Mouse (Mus musculus): ENCODE results near the gene Hnrnpc. TPM values are rescaled to one million over a fixed set of nuclear protein-coding genes. Genes with fewer than 3 reads are reported as not detected.
"Not testable (repeated sequence)": the region's sequence is repeated elsewhere in the genome, so short reads cannot be mapped to it uniquely, and the experiment has no call there.

The Hnrnpc gene
- total and polyA plus RNA-seq, 3 experiments = 38.0 to 544 (median 507) TPM

- Histone ChIP-seq H3K36me3 (replicated peaks) (peaks cover 55% of the 10 kb centered on the region), H3K27me3 (ENCODE audit: insufficient read depth, low read length) (no peaks in the 10 kb centered on the region), H3K9me3 (replicated peaks) (no peaks in the 10 kb centered on the region), H3K4me1 (ENCODE audit: insufficient read depth, low read depth, low read length) (no peaks in the 10 kb centered on the region), H3K4me3 (ENCODE audit: low read depth, low read length) (no peak overlapping the region)
- TF ChIP-seq TAL1 (conservative IDR thresholded peaks at IDR 0.05; ENCODE audit: low read depth, low read length) = no peak
- TF ChIP-seq GATA1 (IDR thresholded peaks at IDR 0.05; ENCODE audit: borderline replicate concordance, low read length) = no peak
- no peak for TF ChIP-seq GATA2 (IDR thresholded peaks at IDR 0.05; ENCODE audit: borderline replicate concordance, low read depth, low read length)
- TF ChIP-seq POLR2AphosphoS5 (IDR thresholded peaks at IDR 0.05; ENCODE audit: insufficient replicate concordance, low read depth, low read length) = no peak
- TF ChIP-seq CTCF (IDR thresholded peaks at IDR 0.05; ENCODE audit: low read depth, low read length) = no peak
- DNase-seq (ENCODE audit: low spot score) (no peak), ATAC-seq (ENCODE audit: extremely low read depth, insufficient number of reproducible peaks, low FRiP score, poor library complexity, severe bottlenecking) (no peak)
These were observed 32.2 kb downstream of the Hnrnpc start for GRCm38 (mm10) chr14:52071599-52072137.

GRCm38 (mm10) chr14:52066135-52066534, 37.7 kb downstream of the Hnrnpc start:
- Histone ChIP-seq H3K9me3 (replicated peaks) (no peaks in the 10 kb centered on the region), H3K36me3 (replicated peaks) (peaks cover 7% of the 10 kb centered on the region), H3K4me3 (ENCODE audit: low read depth, low read length) (no peak overlapping the region), H3K4me1 (ENCODE audit: insufficient read depth, low read depth, low read length) (no peaks in the 10 kb centered on the region), H3K27me3 (ENCODE audit: insufficient read depth, low read length) (peaks cover 23% of the 10 kb centered on the region)
- no peak for TF ChIP-seq GATA1 (IDR thresholded peaks at IDR 0.05; ENCODE audit: borderline replicate concordance, low read length)
- no peak for TF ChIP-seq TAL1 (conservative IDR thresholded peaks at IDR 0.05; ENCODE audit: low read depth, low read length)
- no peak for TF ChIP-seq CTCF (IDR thresholded peaks at IDR 0.05; ENCODE audit: low read depth, low read length)
- no peak for TF ChIP-seq POLR2AphosphoS5 (IDR thresholded peaks at IDR 0.05; ENCODE audit: insufficient replicate concordance, low read depth, low read length)
- TF ChIP-seq GATA2 (IDR thresholded peaks at IDR 0.05; ENCODE audit: borderline replicate concordance, low read depth, low read length) = no peak
- DNase-seq (ENCODE audit: low spot score) (no peak), ATAC-seq (ENCODE audit: extremely low read depth, insufficient number of reproducible peaks, low FRiP score, poor library complexity, severe bottlenecking) (no peak)

DNA sequence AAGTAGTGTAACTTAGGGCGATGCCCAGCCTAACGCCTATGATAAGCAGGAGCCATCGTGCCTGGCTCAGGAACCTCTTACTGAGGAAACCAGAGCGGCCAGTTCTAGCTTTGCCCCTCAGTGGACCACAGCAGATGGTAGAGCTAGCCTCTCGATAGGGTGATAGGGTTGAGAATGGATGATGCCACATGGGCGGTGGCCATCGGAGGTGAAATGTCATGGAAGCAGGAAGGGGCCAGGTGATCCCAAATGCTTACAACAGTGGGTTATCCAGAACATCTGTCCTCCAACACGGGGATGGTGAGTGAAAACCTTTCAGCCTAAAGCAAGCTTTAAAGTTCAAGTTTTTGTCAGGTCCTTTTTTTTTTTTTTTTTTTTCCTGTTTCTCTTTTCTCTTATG, 42.0 kb downstream of the Hnrnpc start:
- no peaks in the 10 kb centered on the region for H3K36me3 ChIP-seq (replicated peaks)
- no peaks in the 10 kb centered on the region for H3K4me1 ChIP-seq (ENCODE audit: insufficient read depth, low read depth, low read length)
- DNase-seq (ENCODE audit: low spot score) = no peak
- H3K4me3 ChIP-seq (ENCODE audit: low read depth, low read length) = no peak overlapping the region
- ATAC-seq (ENCODE audit: extremely low read depth, insufficient number of reproducible peaks, low FRiP score, poor library complexity, severe bottlenecking) = no peak
- H3K9me3 ChIP-seq (replicated peaks) = no peaks in the 10 kb centered on the region
- peaks cover 26% of the 10 kb centered on the region for H3K27me3 ChIP-seq (ENCODE audit: insufficient read depth, low read length)
- no peak for TF ChIP-seq GATA2 (IDR thresholded peaks at IDR 0.05; ENCODE audit: borderline replicate concordance, low read depth, low read length)
- TF ChIP-seq CTCF (IDR thresholded peaks at IDR 0.05; ENCODE audit: low read depth, low read length) = no peak
- TF ChIP-seq POLR2AphosphoS5 (IDR thresholded peaks at IDR 0.05; ENCODE audit: insufficient replicate concordance, low read depth, low read length) = no peak
- no peak for TF ChIP-seq TAL1 (conservative IDR thresholded peaks at IDR 0.05; ENCODE audit: low read depth, low read length)
- TF ChIP-seq GATA1 (IDR thresholded peaks at IDR 0.05; ENCODE audit: borderline replicate concordance, low read length) = no peak

GRCm38 (mm10) chr14:52060800-52061199, 43.0 kb downstream of the Hnrnpc start:
- DNase-seq (ENCODE audit: low spot score) (no peak), ATAC-seq (ENCODE audit: extremely low read depth, insufficient number of reproducible peaks, low FRiP score, poor library complexity, severe bottlenecking) (no peak)
- no peaks in the 10 kb centered on the region for H3K9me3 ChIP-seq (replicated peaks)
- no peaks in the 10 kb centered on the region for H3K36me3 ChIP-seq (replicated peaks)
- H3K4me1 ChIP-seq (ENCODE audit: insufficient read depth, low read depth, low read length) = no peaks in the 10 kb centered on the region
- TF ChIP-seq GATA2 (IDR thresholded peaks at IDR 0.05; ENCODE audit: borderline replicate concordance, low read depth, low read length) = no peak
- peaks cover 26% of the 10 kb centered on the region for H3K27me3 ChIP-seq (ENCODE audit: insufficient read depth, low read length)
- H3K4me3 ChIP-seq (ENCODE audit: low read depth, low read length) = no peak overlapping the region

GRCm38 (mm10) chr14:52059982-52060381, 43.8 kb downstream of the Hnrnpc start:
- Histone ChIP-seq H3K4me1 (ENCODE audit: insufficient read depth, low read depth, low read length) (no peaks in the 10 kb centered on the region), H3K9me3 (replicated peaks) (no peaks in the 10 kb centered on the region), H3K4me3 (ENCODE audit: low read depth, low read length) (no peak overlapping the region), H3K27me3 (ENCODE audit: insufficient read depth, low read length) (peaks cover 26% of the 10 kb centered on the region), H3K36me3 (replicated peaks) (no peaks in the 10 kb centered on the region)
- DNase-seq (ENCODE audit: low spot score) (no peak), ATAC-seq (ENCODE audit: extremely low read depth, insufficient number of reproducible peaks, low FRiP score, poor library complexity, severe bottlenecking) (no peak)
- TF ChIP-seq CTCF (IDR thresholded peaks at IDR 0.05; ENCODE audit: low read depth, low read length) (no peak), TAL1 (conservative IDR thresholded peaks at IDR 0.05; ENCODE audit: low read depth, low read length) (no peak), POLR2AphosphoS5 (IDR thresholded peaks at IDR 0.05; ENCODE audit: insufficient replicate concordance, low read depth, low read length) (no peak), GATA2 (IDR thresholded peaks at IDR 0.05; ENCODE audit: borderline replicate concordance, low read depth, low read length) (no peak), GATA1 (IDR thresholded peaks at IDR 0.05; ENCODE audit: borderline replicate concordance, low read length) (no peak)

- DNase-seq (ENCODE audit: low spot score); ATAC-seq (ENCODE audit: extremely low read depth, insufficient number of reproducible peaks, low FRiP score, poor library complexity, severe bottlenecking); H3K27me3 ChIP-seq (ENCODE audit: insufficient read depth, low read length): not testable (repeated sequence)
These were observed 51.1 kb downstream of the Hnrnpc start for GRCm38 (mm10) chr14:52052720-52053119.

DNA sequence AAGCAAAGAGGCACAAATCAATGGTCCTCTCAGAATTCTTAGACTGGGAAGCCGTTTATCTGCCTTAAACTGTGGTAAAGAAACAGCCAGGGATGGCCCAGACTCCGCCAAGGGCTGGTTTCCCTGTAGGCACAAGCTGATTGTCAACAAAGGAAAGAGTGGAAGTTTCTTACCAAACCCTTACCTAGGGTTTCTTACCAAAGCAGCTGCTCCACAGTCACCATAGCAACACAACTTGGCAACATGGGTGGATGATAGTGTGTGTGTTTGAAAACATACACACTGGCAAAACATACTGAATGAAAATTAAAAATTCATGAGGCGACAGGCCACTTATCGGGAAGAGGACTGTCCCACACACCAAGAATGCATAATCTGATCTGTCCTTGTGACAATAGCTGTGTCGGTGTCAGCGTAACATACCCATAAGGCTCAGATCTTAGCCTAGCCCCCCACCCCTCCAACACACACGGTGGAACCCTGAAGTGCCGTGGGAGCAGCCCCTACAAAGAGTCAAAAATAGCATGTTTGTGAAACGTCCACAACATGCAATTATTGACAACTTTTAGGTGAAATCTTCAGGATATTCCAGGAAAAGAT, 57.8 kb downstream of the Hnrnpc start:
- TF ChIP-seq TAL1 (conservative IDR thresholded peaks at IDR 0.05; ENCODE audit: low read depth, low read length) = no peak
- no peak for TF ChIP-seq GATA2 (IDR thresholded peaks at IDR 0.05; ENCODE audit: borderline replicate concordance, low read depth, low read length)
- TF ChIP-seq POLR2AphosphoS5 (IDR thresholded peaks at IDR 0.05; ENCODE audit: insufficient replicate concordance, low read depth, low read length) = no peak
- TF ChIP-seq CTCF (IDR thresholded peaks at IDR 0.05; ENCODE audit: low read depth, low read length) = no peak
- no peak for TF ChIP-seq GATA1 (IDR thresholded peaks at IDR 0.05; ENCODE audit: borderline replicate concordance, low read length)
- no peak for ATAC-seq (ENCODE audit: extremely low read depth, insufficient number of reproducible peaks, low FRiP score, poor library complexity, severe bottlenecking)
- H3K4me1 ChIP-seq (ENCODE audit: insufficient read depth, low read depth, low read length) = peaks cover 2% of the 10 kb centered on the region; the same call in 1 of the 2 replicates
- DNase-seq (ENCODE audit: low spot score) = no peak
- H3K27me3 ChIP-seq (ENCODE audit: insufficient read depth, low read length) = peaks cover 21% of the 10 kb centered on the region
- no peak overlapping the region for H3K4me3 ChIP-seq (ENCODE audit: low read depth, low read length)
- no peaks in the 10 kb centered on the region for H3K36me3 ChIP-seq (replicated peaks)
- no peaks in the 10 kb centered on the region for H3K9me3 ChIP-seq (replicated peaks)

More at GRCm38 (mm10) chr14:52052720-52053119, 51.1 kb downstream of the Hnrnpc start:
- not testable (repeated sequence) for H3K4me1 ChIP-seq (ENCODE audit: insufficient read depth, low read depth, low read length); H3K4me3 ChIP-seq (ENCODE audit: low read depth, low read length); H3K9me3 ChIP-seq (replicated peaks); H3K36me3 ChIP-seq (replicated peaks)
